9 mouse cellular contexts compared by ENCODE assay signal in the genomic region with DNA sequence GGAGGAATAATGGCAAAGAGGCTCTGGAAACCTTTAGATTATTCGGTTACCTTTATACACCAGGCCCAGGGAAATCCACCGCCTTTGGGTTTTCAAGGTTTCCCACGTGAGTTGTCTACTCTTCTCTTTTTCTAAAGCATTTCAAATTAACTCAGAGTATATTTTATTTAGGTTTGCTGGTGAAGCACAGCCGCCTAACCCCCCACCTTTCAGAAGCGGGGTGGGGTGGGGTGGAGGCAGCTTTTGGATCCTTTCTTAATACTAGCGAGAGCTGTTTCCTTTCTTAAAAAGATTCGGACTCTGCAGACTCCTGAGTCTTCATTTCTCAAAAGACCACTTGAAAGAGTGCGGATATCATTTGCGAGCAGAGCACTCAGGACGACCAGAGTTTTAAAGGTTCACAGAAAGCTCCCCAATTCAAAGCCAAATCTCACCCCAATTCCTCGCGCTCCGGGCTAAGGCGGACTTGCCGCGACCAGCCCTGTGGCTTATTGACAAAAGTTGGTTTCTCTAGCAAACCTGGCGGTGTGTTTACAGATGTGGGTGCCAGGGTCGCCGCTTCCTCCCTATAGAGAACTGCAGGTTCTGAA. TPM values are rescaled to one million over a fixed set of nuclear protein-coding genes. Genes with fewer than 3 reads are reported as not detected.
DNase-seq lines count a peak whose midpoint lies in the region; ATAC-seq and TF ChIP-seq lines count a peak whose summit lies in the region.
"Had no signal": no experiment of that assay in that cellular context is flagged by ENCODE, and none has a peak within 500 bp of the region (broad histone marks: within the 10 kb centered on the region; RNA-seq: fewer than 3 reads in every experiment).

No protein-coding gene starts in this region.

- no peak overlapping the region; the same call in 1 of the 2 replicates for H3K9ac ChIP-seq in heart, embryonic 15.5 days
- H3K9ac ChIP-seq in stomach, embryonic 16.5 days (ENCODE audit: low read length) = peak overlapping the region; percentile 56; the same call in 1 of the 2 replicates

- peak; percentile 5 to 6 for DNase-seq in kidney, postnatal 4 days
- no peak for DNase-seq in kidney, postnatal 36 days
- DNase-seq in lung, adult 2 months = peak; percentile 22
- DNase-seq in left cerebral cortex, postnatal 36 days (ENCODE audit: low spot score in 2 of 2) = no peak
- DNase-seq in layer of hippocampus, adult 9-10 months (ENCODE audit: low spot score) = no peak
- DNase-seq in gastrocnemius, postnatal 14 days = no peak

- H3K27me3 ChIP-seq in heart, embryonic 15.5 days = peaks cover 8% of the 10 kb centered on the region
- no peaks in the 10 kb centered on the region for H3K27me3 ChIP-seq in stomach, embryonic 16.5 days (ENCODE audit: control insufficient read depth, insufficient read depth, low read length)

- H3K4me2 ChIP-seq in heart, embryonic 15.5 days = peak overlapping the region; percentile 97
- H3K4me2 ChIP-seq in stomach, embryonic 16.5 days (ENCODE audit: low read depth, low read length) = peak overlapping the region; percentile 68

- no peak overlapping the region for H3K27ac ChIP-seq in heart, embryonic 15.5 days
- peak overlapping the region; percentile 48; the same call in 1 of the 2 replicates for H3K27ac ChIP-seq in stomach, embryonic 16.5 days (ENCODE audit: low read length)

- no peak for TF ChIP-seq CTCF in lung, adult 2 months (IDR thresholded peaks at IDR 0.05; ENCODE audit: insufficient read depth, low read length)

- H3K4me3 ChIP-seq in heart, embryonic 15.5 days = peak overlapping the region; percentile 82
- no peak overlapping the region for H3K4me3 ChIP-seq in lung, adult 2 months (replicated peaks; ENCODE audit: extremely low read depth, low read depth, low read length)
- peak overlapping the region; percentile 88 for H3K4me3 ChIP-seq in stomach, embryonic 16.5 days (replicated peaks; ENCODE audit: low read length)

- no peaks in the 10 kb centered on the region for H3K36me3 ChIP-seq in heart, embryonic 15.5 days
- no peaks in the 10 kb centered on the region for H3K36me3 ChIP-seq in stomach, embryonic 16.5 days (ENCODE audit: control insufficient read depth, insufficient read depth, low read length)
- H3K36me3 ChIP-seq: G1E had no signal

- peaks cover 19% of the 10 kb centered on the region for H3K4me1 ChIP-seq in heart, embryonic 15.5 days (replicated peaks)
- peaks cover 4% of the 10 kb centered on the region; the same call in 1 of the 2 replicates for H3K4me1 ChIP-seq in lung, adult 2 months (ENCODE audit: control insufficient read depth, insufficient read depth, low read length)
- peaks cover 19% of the 10 kb centered on the region for H3K4me1 ChIP-seq in stomach, embryonic 16.5 days (ENCODE audit: control insufficient read depth, insufficient read depth, low read length)

- intact Hi-C loops in left cerebral cortex, postnatal 36 days (cut with DNase I) = loop anchor here (5.0 kb wide), 1 partner anchor 1323 kb away; no protein-coding TSS in a partner anchor
- intact Hi-C loops in gastrocnemius, postnatal 14 days (cut with DNase I; ENCODE audit: low total_unique reads) = no loop called here

- no peaks in the 10 kb centered on the region for H3K9me3 ChIP-seq in heart, embryonic 15.5 days (replicated peaks)
- no peaks in the 10 kb centered on the region for H3K9me3 ChIP-seq in stomach, embryonic 16.5 days (replicated peaks; ENCODE audit: control insufficient read depth, low read length)

- WGBS in heart, embryonic 15.5 days = 14% methylated on average over 19 of the region's 19 CpGs
- WGBS in lung, adult 2 months = 28% methylated on average over 19 of the region's 19 CpGs
- 12% methylated on average over 19 of the region's 19 CpGs for WGBS in stomach, embryonic 16.5 days

- no peak for TF ChIP-seq POLR2A in lung, adult 2 months (IDR thresholded peaks at IDR 0.05; ENCODE audit: borderline replicate concordance, extremely low read depth, low read depth, low read length)

- ATAC-seq in heart, embryonic 15.5 days (replicated peaks; ENCODE audit: insufficient number of reproducible peaks, insufficient read depth, low FRiP score, low read depth) = no peak
- ATAC-seq in stomach, embryonic 16.5 days (ENCODE audit: insufficient read depth, low FRiP score) = no peak

RNA-seq across cellular contexts. Expression of gene Foxp2, which starts 2.0 kb away (rescaled TPM):
- 8.5 and 11.2 TPM in 2 replicates for polyA plus RNA-seq in heart, embryonic 15.5 days (2015; fragmentation: Nextera tagmentation; extraction: Ambion mirVana)
- polyA plus RNA-seq in lung, adult 2 months (2012; rRNA removed) = 5.2 and 5.8 TPM in 2 replicates
- polyA plus RNA-seq in stomach, embryonic 16.5 days (2015; fragmentation: Nextera tagmentation; extraction: Ambion mirVana) = 33.7 and 34.3 TPM in 2 replicates
- total RNA-seq in left cerebral cortex, postnatal 36 days (2021) = 10 to 100 TPM; 10.3 to 17.7 TPM
- 1 to 10 TPM; 1.2 to 1.4 TPM for total RNA-seq in gastrocnemius, postnatal 14 days (2021)
- polyA plus RNA-seq: G1E had no signal

Comparison
In these comparisons a context has a peak if more than half of its experiments do, and no peak if none do; other contexts are left out.
1. DNase-seq: peak in kidney, postnatal 4 days (2 of 2) and lung, adult 2 months (single experiment); none in kidney, postnatal 36 days (0 of 2), left cerebral cortex, postnatal 36 days (0 of 2), layer of hippocampus, adult 9-10 months (single experiment) and gastrocnemius, postnatal 14 days (single experiment).